Mouse (Mus musculus) lung, postnatal 14 days (tissue): ENCODE results near the gene Ush1g.

ENCODE experiments used
- DNase-seq: peaks from one replicate; pipeline ENCODE4 v3.0.0; 2021

Ush1g gene

GRCm38 (mm10) chr11:115267061-115267883 lies 54.6 kb downstream of the Ush1g start, which contains the start of gene Grin2c:
TSS of gene Grin2c (minus strand) at chr11:115267243.
- no peak for DNase-seq

DNA sequence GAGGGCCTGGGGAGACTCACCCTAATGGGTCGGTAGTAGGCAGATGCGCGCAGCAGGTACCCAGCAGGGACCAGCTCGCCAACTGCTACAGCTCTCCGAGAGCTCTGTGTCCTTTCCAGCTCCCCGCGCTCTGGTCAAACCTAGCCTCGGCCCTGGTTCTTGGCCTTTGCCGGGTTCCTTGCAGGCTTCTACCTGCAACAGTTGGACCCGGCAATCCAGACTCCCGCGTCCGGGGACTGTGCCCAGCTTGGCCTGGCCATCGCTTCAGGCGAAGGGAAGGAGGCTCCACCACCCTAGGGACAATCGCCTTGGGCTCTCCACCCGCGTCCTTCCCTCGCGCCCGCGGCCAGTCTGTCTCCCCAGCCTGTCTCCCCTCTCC lies 55.5 kb downstream of the Ush1g start:
- no peak for DNase-seq

DNA sequence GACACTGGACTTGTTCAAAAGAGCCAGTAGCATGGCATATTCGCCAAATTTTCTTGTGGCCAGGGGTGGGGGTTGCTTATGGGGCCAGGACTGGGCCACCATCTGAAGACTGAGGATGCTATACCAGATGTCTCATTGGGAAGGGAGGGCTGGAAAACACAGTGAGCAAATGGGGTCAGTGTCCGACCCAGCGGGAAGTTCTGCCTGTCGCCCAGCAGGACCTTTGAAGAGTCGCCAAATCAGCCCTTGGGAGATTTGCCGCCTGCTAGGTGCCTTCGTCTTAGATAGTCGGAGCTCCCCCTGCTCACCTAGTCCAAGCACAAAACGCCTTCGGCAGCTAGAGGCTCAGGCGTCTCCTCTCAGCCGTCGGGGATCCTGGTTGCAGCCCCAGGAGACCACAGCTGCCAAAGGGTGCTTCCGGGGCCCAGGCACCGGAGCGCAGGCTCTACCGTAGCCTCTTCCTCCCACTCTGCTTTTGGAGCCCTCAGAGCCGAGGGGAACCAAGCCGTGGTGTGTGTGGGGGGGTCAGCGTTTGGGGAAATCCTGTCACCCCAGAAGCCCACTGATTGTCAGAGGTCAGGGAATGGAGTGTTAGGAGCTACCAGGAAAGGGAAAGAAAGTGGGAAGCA lies 56.0 kb downstream of the Ush1g start:
- DNase-seq, result no peak
